Mouse (Mus musculus) midbrain, embryonic 11.5 days (tissue): ENCODE results near the gene Rangap1. TPM values are rescaled to one million over a fixed set of nuclear protein-coding genes. Genes with fewer than 3 reads are reported as not detected.

ENCODE experiments used
- ATAC-seq: fragments of 200-750 bp; cut with Nextera tagmentation; 2 replicates; pipeline ENCODE4 v1.8.0; 2017; ENCODE audit warnings: moderate TSS enrichment, moderate library complexity; ENCODE audit not compliant: low FRiP score
- DNase-seq: peaks from one replicate; pipeline ENCODE4 v3.0.0; 2015; ENCODE audit warnings: low spot score; ENCODE audit errors: missing footprints
- H3K27ac ChIP-seq: fragments of 300-500 bp; sonication (generic); 2 replicates; pipeline ENCODE4 v1.5.1; 2014; ENCODE audit warnings: low read depth, low read length
- H3K27me3 ChIP-seq: fragments of 300-500 bp; sonication (generic); 2 replicates; pipeline ENCODE4 v1.6.1; 2014; ENCODE audit warnings: mild to moderate bottlenecking, low read length, moderate library complexity, mixed read lengths; ENCODE audit not compliant: control insufficient read depth, insufficient read depth
- H3K36me3 ChIP-seq: fragments of 300-500 bp; sonication (generic); 2 replicates; pipeline ENCODE4 v1.6.1; 2014; ENCODE audit warnings: mild to moderate bottlenecking, low read length, moderate library complexity, mixed read lengths; ENCODE audit not compliant: control insufficient read depth, insufficient read depth
- H3K4me1 ChIP-seq: fragments of 300-500 bp; sonication (generic); 2 replicates; pipeline ENCODE4 v1.6.1; 2014; ENCODE audit warnings: low read length; ENCODE audit not compliant: control insufficient read depth, insufficient read depth
- H3K4me2 ChIP-seq: fragments of 300-500 bp; sonication (generic); 2 replicates; pipeline ENCODE4 v1.6.1; 2014; ENCODE audit warnings: mild to moderate bottlenecking, moderate library complexity
- H3K4me3 ChIP-seq: fragments of 300-500 bp; sonication (generic); 2 replicates; pipeline ENCODE4 v1.5.1; 2014; ENCODE audit warnings: low read depth, low read length
- H3K9ac ChIP-seq: fragments of 300-500 bp; sonication (generic); 2 replicates; pipeline ENCODE4 v1.6.1; 2014; ENCODE audit warnings: low read length
- H3K9me3 ChIP-seq: fragments of 300-500 bp; sonication (generic); 2 replicates; pipeline ENCODE4 v1.6.1; 2016; ENCODE audit warnings: low read length; ENCODE audit not compliant: control insufficient read depth
- WGBS: fragments of 180-500 bp; shearing (Covaris S2); extraction: QIAGEN DNeasy Blood & Tissue Kit; methylation state at CpG from one replicate; pipeline ENCODE4 v1.1.7; 2014; 5-methylcytosine and 5-hydroxymethylcytosine counted together
- polyA plus RNA-seq: library from polyadenylated mRNA; unstranded; fragments of >200 nt; fragmentation: Nextera tagmentation; extraction: Ambion mirVana; gene quantifications from 2 replicates; pipeline ENCODE4 v1.2.1, GENCODE M21; 2014

Rangap1 gene
- polyA plus RNA-seq, 1 experiment from 2014 or later: 152 TPM

- no peak for DNase-seq
These were observed 27.2 kb upstream of the Rangap1 start for GRCm38 (mm10) chr15:81772431-81773120.

GRCm38 (mm10) chr15:81769037-81769436 is 23.7 kb upstream of the Rangap1 start:
- no peaks in the 10 kb centered on the region for H3K4me1 ChIP-seq
- H3K36me3 ChIP-seq: peaks cover 20% of the 10 kb centered on the region
- WGBS: 60% methylated on average over 13 of the region's 13 CpGs
- ATAC-seq (no peak), DNase-seq (no peak)
- no peaks in the 10 kb centered on the region for H3K9me3 ChIP-seq
- no peaks in the 10 kb centered on the region for H3K27me3 ChIP-seq
- H3K9ac ChIP-seq: no peak overlapping the region
- no peak overlapping the region for H3K27ac ChIP-seq
- no peak overlapping the region for H3K4me2 ChIP-seq
- no peak overlapping the region for H3K4me3 ChIP-seq

More at GRCm38 (mm10) chr15:81772431-81773120, 27.2 kb upstream of the Rangap1 start:
- H3K4me2 ChIP-seq: no peak overlapping the region
- no peaks in the 10 kb centered on the region for H3K4me1 ChIP-seq
- H3K27ac ChIP-seq: no peak overlapping the region
- no peaks in the 10 kb centered on the region for H3K9me3 ChIP-seq
- H3K27me3 ChIP-seq: no peaks in the 10 kb centered on the region
- no peak for ATAC-seq
- H3K9ac ChIP-seq: no peak overlapping the region
- WGBS: 85% methylated on average over 20 of the region's 20 CpGs
- H3K36me3 ChIP-seq: peaks cover 23% of the 10 kb centered on the region
- H3K4me3 ChIP-seq: no peak overlapping the region

- 91% methylated on average over 5 of the region's 5 CpGs for WGBS
- H3K4me3 ChIP-seq: no peak overlapping the region
- no peak overlapping the region for H3K9ac ChIP-seq
- H3K36me3 ChIP-seq: peaks cover 11% of the 10 kb centered on the region
- no peak for ATAC-seq
- no peak overlapping the region for H3K4me2 ChIP-seq
- no peaks in the 10 kb centered on the region for H3K4me1 ChIP-seq
- H3K27ac ChIP-seq: no peak overlapping the region
- H3K27me3 ChIP-seq: no peaks in the 10 kb centered on the region
- no peaks in the 10 kb centered on the region for H3K9me3 ChIP-seq
- no peak for DNase-seq
These were observed 21.1 kb upstream of the Rangap1 start for GRCm38 (mm10) chr15:81766439-81766838.

GRCm38 (mm10) chr15:81765651-81766050 is 20.3 kb upstream of the Rangap1 start:
- Histone ChIP-seq H3K36me3 (peaks cover 10% of the 10 kb centered on the region; the same call in 1 of the 2 replicates), H3K4me2 (no peak overlapping the region), H3K27me3 (no peaks in the 10 kb centered on the region), H3K4me1 (no peaks in the 10 kb centered on the region), H3K9me3 (no peaks in the 10 kb centered on the region), H3K27ac (no peak overlapping the region), H3K4me3 (no peak overlapping the region), H3K9ac (no peak overlapping the region)
- no peak for DNase-seq
- ATAC-seq: no peak
- WGBS: 95% methylated on average over 9 of the region's 9 CpGs

GRCm38 (mm10) chr15:81764573-81764972 is 19.2 kb upstream of the Rangap1 start:
- DNase-seq: no peak
- Histone ChIP-seq H3K9me3 (no peaks in the 10 kb centered on the region), H3K4me2 (no peak overlapping the region), H3K4me3 (no peak overlapping the region), H3K27ac (no peak overlapping the region), H3K9ac (no peak overlapping the region), H3K27me3 (no peaks in the 10 kb centered on the region), H3K4me1 (no peaks in the 10 kb centered on the region), H3K36me3 (peaks cover 7% of the 10 kb centered on the region; the same call in 1 of the 2 replicates)
- no peak for ATAC-seq
- WGBS: 91% methylated on average over 6 of the region's 6 CpGs

- H3K9ac ChIP-seq: no peak overlapping the region
- no peak for ATAC-seq
These were observed 16.6 kb upstream of the Rangap1 start for GRCm38 (mm10) chr15:81761959-81762358.

GRCm38 (mm10) chr15:81761381-81761780 is 16.1 kb upstream of the Rangap1 start:
- H3K4me2 ChIP-seq: no peak overlapping the region
- no peak overlapping the region for H3K4me3 ChIP-seq
- H3K27me3 ChIP-seq: no peaks in the 10 kb centered on the region
- no peaks in the 10 kb centered on the region for H3K9me3 ChIP-seq
- no peak for DNase-seq
- no peaks in the 10 kb centered on the region for H3K4me1 ChIP-seq
- no peak overlapping the region for H3K9ac ChIP-seq
- H3K27ac ChIP-seq: no peak overlapping the region
- WGBS: 86% methylated on average over 7 of the region's 7 CpGs
- ATAC-seq: no peak
- H3K36me3 ChIP-seq: 0 out of 2 replicates have a peak, but pooled peaks cover 2% of the 10 kb centered on the region

More at GRCm38 (mm10) chr15:81761959-81762358, 16.6 kb upstream of the Rangap1 start:
- Histone ChIP-seq H3K9me3 (no peaks in the 10 kb centered on the region), H3K36me3 (0 out of 2 replicates have a peak, but pooled peaks cover 2% of the 10 kb centered on the region), H3K4me2 (no peak overlapping the region), H3K27ac (no peak overlapping the region), H3K27me3 (no peaks in the 10 kb centered on the region), H3K4me1 (no peaks in the 10 kb centered on the region), H3K4me3 (no peak overlapping the region)
- DNase-seq: no peak
- WGBS: 85% methylated on average over 3 of the region's 3 CpGs

- no peaks in the 10 kb centered on the region for H3K9me3 ChIP-seq
- no peak overlapping the region for H3K9ac ChIP-seq
- 0 out of 2 replicates have a peak, but pooled peaks cover 2% of the 10 kb centered on the region for H3K36me3 ChIP-seq
- no peak overlapping the region for H3K4me3 ChIP-seq
- WGBS: 90% methylated on average over 5 of the region's 5 CpGs
- H3K27ac ChIP-seq: no peak overlapping the region
- DNase-seq (no peak), ATAC-seq (no peak)
- H3K4me2 ChIP-seq: no peak overlapping the region
- no peaks in the 10 kb centered on the region for H3K27me3 ChIP-seq
- no peaks in the 10 kb centered on the region for H3K4me1 ChIP-seq
These were observed 15.2 kb upstream of the Rangap1 start for GRCm38 (mm10) chr15:81760361-81761079.

- H3K36me3 ChIP-seq: 0 out of 2 replicates have a peak, but pooled peaks cover 6% of the 10 kb centered on the region
- H3K4me1 ChIP-seq: no peaks in the 10 kb centered on the region
- H3K9ac ChIP-seq: no peak overlapping the region
- H3K27ac ChIP-seq: no peak overlapping the region
- no peak overlapping the region for H3K4me3 ChIP-seq
- H3K4me2 ChIP-seq: no peak overlapping the region
- WGBS: 98% methylated on average over 3 of the region's 3 CpGs
- ATAC-seq (no peak), DNase-seq (no peak)
- no peaks in the 10 kb centered on the region for H3K27me3 ChIP-seq
- no peaks in the 10 kb centered on the region for H3K9me3 ChIP-seq
These were observed 14.2 kb upstream of the Rangap1 start for GRCm38 (mm10) chr15:81759542-81759941.
